Mouse (Mus musculus): ENCODE results near the gene Lrpap1. TPM values are rescaled to one million over a fixed set of nuclear protein-coding genes. Genes with fewer than 3 reads are reported as not detected.

Gene Lrpap1
- total RNA-seq, 2 experiments from 2014 or later, result 142 to 156 TPM

GRCm38 (mm10) chr5:35129767-35130191, 24.2 kb upstream of the Lrpap1 start:
- DNase-seq (ENCODE audit: low spot score in 2 of 2), result peak in 1 of 2 experiments; percentile 39

GRCm38 (mm10) chr5:35129208-35129607, 23.6 kb upstream of the Lrpap1 start:
- peak; percentile 60 to 78 for DNase-seq (ENCODE audit: low spot score in 2 of 2)

- peak in 1 of 2 experiments; percentile 24 for DNase-seq (ENCODE audit: low spot score in 2 of 2)
These were observed 14.5 kb upstream of the Lrpap1 start for GRCm38 (mm10) chr5:35120024-35120423.

- DNase-seq (ENCODE audit: low spot score in 2 of 2), result no peak
These were observed 12.9 kb upstream of the Lrpap1 start for GRCm38 (mm10) chr5:35118418-35118817.

- DNase-seq (ENCODE audit: low spot score in 2 of 2), result no peak
These were observed 12.1 kb upstream of the Lrpap1 start for GRCm38 (mm10) chr5:35117633-35118032.

GRCm38 (mm10) chr5:35116002-35116401, 10.4 kb upstream of the Lrpap1 start:
- no peak for DNase-seq (ENCODE audit: low spot score in 2 of 2)

- DNase-seq (ENCODE audit: low spot score in 2 of 2), result peak in 1 of 2 experiments; percentile 64
These were observed 6.9 kb upstream of the Lrpap1 start for GRCm38 (mm10) chr5:35112444-35112843.

- DNase-seq (ENCODE audit: low spot score in 2 of 2), result no peak
These were observed 344 bp upstream of the Lrpap1 start for GRCm38 (mm10) chr5:35105922-35106298.

- no peak for DNase-seq (ENCODE audit: low spot score in 2 of 2)
These were observed 1.2 kb downstream of the Lrpap1 start for GRCm38 (mm10) chr5:35104183-35104959.

- no peak for DNase-seq (ENCODE audit: low spot score in 2 of 2)
These were observed 2.0 kb downstream of the Lrpap1 start for GRCm38 (mm10) chr5:35103528-35103927.

- no peak for DNase-seq (ENCODE audit: low spot score in 2 of 2)
These were observed 2.5 kb downstream of the Lrpap1 start for GRCm38 (mm10) chr5:35103086-35103485.

- DNase-seq (ENCODE audit: low spot score in 2 of 2), result no peak
These were observed 13.9 kb downstream of the Lrpap1 start for GRCm38 (mm10) chr5:35091636-35092035.

GRCm38 (mm10) chr5:35089614-35089963, 16.0 kb downstream of the Lrpap1 start:
- DNase-seq (ENCODE audit: low spot score in 2 of 2), result no peak

GRCm38 (mm10) chr5:35088785-35089613, 16.6 kb downstream of the Lrpap1 start:
- peak; percentile 63 to 78 for DNase-seq (ENCODE audit: low spot score in 2 of 2)

- no peak for DNase-seq (ENCODE audit: low spot score in 2 of 2)
These were observed 20.7 kb downstream of the Lrpap1 start for GRCm38 (mm10) chr5:35084913-35085312.

GRCm38 (mm10) chr5:35079101-35079500, 26.5 kb downstream of the Lrpap1 start:
- no peak for DNase-seq (ENCODE audit: low spot score in 2 of 2)

GRCm38 (mm10) chr5:35076369-35076768, 29.2 kb downstream of the Lrpap1 start:
- no peak for DNase-seq (ENCODE audit: low spot score in 2 of 2)

GRCm38 (mm10) chr5:35073992-35074391, 31.6 kb downstream of the Lrpap1 start:
- peak; percentile 14 to 29 for DNase-seq (ENCODE audit: low spot score in 2 of 2)

- DNase-seq (ENCODE audit: low spot score in 2 of 2), result no peak
These were observed 32.3 kb downstream of the Lrpap1 start for GRCm38 (mm10) chr5:35073235-35073634.

GRCm38 (mm10) chr5:35071855-35072254, 33.7 kb downstream of the Lrpap1 start:
- no peak for DNase-seq (ENCODE audit: low spot score in 2 of 2)

- DNase-seq (ENCODE audit: low spot score in 2 of 2), result peak; percentile 11 to 26
These were observed 34.6 kb downstream of the Lrpap1 start for GRCm38 (mm10) chr5:35070953-35071352.

- no peak for DNase-seq (ENCODE audit: low spot score in 2 of 2)
These were observed 35.3 kb downstream of the Lrpap1 start for GRCm38 (mm10) chr5:35070314-35070713.

Measured in left cerebral cortex, adult 18-20 months (tissue).